Mouse (Mus musculus) limb, embryonic 15.5 days (tissue): ENCODE data around the gene Sesn2. TPM values are rescaled to one million over a fixed set of nuclear protein-coding genes. Genes with fewer than 3 reads are reported as not detected.
"Not testable (repeated sequence)": the region's sequence is repeated elsewhere in the genome, so short reads cannot be mapped to it uniquely, and the experiment has no call there.

Source experiments
- ATAC-seq: fragments of 200-750 bp; cut with Nextera tagmentation; 2 replicates; pipeline ENCODE4 v1.8.0; 2017; ENCODE audit warnings: low read depth, moderate TSS enrichment; ENCODE audit not compliant: insufficient number of reproducible peaks, low FRiP score, low TSS enrichment
- H3K27ac ChIP-seq: fragments of 300-500 bp; sonication (generic); 2 replicates; pipeline ENCODE4 v1.5.1; 2015; ENCODE audit warnings: moderate library complexity, mild to moderate bottlenecking, inconsistent platforms
- H3K27me3 ChIP-seq: fragments of 300-500 bp; sonication (generic); 2 replicates; pipeline ENCODE4 v1.6.1; 2015; ENCODE audit warnings: inconsistent platforms
- H3K36me3 ChIP-seq: fragments of 300-500 bp; sonication (generic); 2 replicates; pipeline ENCODE4 v1.6.1; 2015; ENCODE audit warnings: inconsistent platforms
- H3K4me1 ChIP-seq: fragments of 300-500 bp; sonication (generic); 2 replicates; pipeline ENCODE4 v1.6.1; 2015; ENCODE audit warnings: inconsistent platforms
- H3K4me2 ChIP-seq: fragments of 300-500 bp; sonication (generic); 2 replicates; pipeline ENCODE4 v1.6.1; 2015; ENCODE audit warnings: mild to moderate bottlenecking, inconsistent platforms
- H3K4me3 ChIP-seq: fragments of 300-500 bp; sonication (generic); 2 replicates; pipeline ENCODE4 v1.5.1; 2015; ENCODE audit warnings: mild to moderate bottlenecking, inconsistent platforms
- H3K9ac ChIP-seq: fragments of 300-500 bp; sonication (generic); 2 replicates; pipeline ENCODE4 v1.6.1; 2015; ENCODE audit warnings: inconsistent platforms
- H3K9me3 ChIP-seq: fragments of 300-500 bp; sonication (generic); 2 replicates; pipeline ENCODE4 v1.6.1; 2016; ENCODE audit warnings: inconsistent platforms
- WGBS: fragments of 180-500 bp; shearing (Covaris S2); methylation state at CpG from one replicate; pipeline ENCODE4 v1.1.7; 2015; 5-methylcytosine and 5-hydroxymethylcytosine counted together
- polyA plus RNA-seq: library from polyadenylated mRNA; unstranded; fragments of >200 nt; fragmentation: Nextera tagmentation; extraction: Ambion mirVana; gene quantifications from 2 replicates; pipeline ENCODE4 v1.2.1, GENCODE M21; 2015

Gene Sesn2
- polyA plus RNA-seq, 1 experiment from 2014 or later, result 12.8 TPM

GRCm38 (mm10) chr4:132491057-132491456 is 19.2 kb downstream of the Sesn2 start:
- no peak overlapping the region for H3K27ac ChIP-seq
- H3K4me3 ChIP-seq, result no peak overlapping the region
- 93% methylated on average over 8 of the region's 8 CpGs for WGBS
- H3K4me1 ChIP-seq, result 0 out of 2 replicates have a peak, but pooled peaks cover 3% of the 10 kb centered on the region
- peaks cover 22% of the 10 kb centered on the region for H3K36me3 ChIP-seq
- H3K9me3 ChIP-seq, result no peaks in the 10 kb centered on the region
- no peak for ATAC-seq
- no peaks in the 10 kb centered on the region for H3K27me3 ChIP-seq
- no peak overlapping the region for H3K9ac ChIP-seq
- no peak overlapping the region for H3K4me2 ChIP-seq

GRCm38 (mm10) chr4:132490273-132491010 is 19.9 kb downstream of the Sesn2 start:
- peaks cover 18% of the 10 kb centered on the region for H3K36me3 ChIP-seq
- no peak overlapping the region for H3K4me2 ChIP-seq
- 0 out of 2 replicates have a peak, but pooled peaks cover 3% of the 10 kb centered on the region for H3K4me1 ChIP-seq
- no peak overlapping the region for H3K4me3 ChIP-seq
- 93% methylated on average over 15 of the region's 15 CpGs for WGBS
- no peaks in the 10 kb centered on the region for H3K27me3 ChIP-seq
- ATAC-seq, result no peak
- no peak overlapping the region for H3K9ac ChIP-seq
- H3K9me3 ChIP-seq, result no peaks in the 10 kb centered on the region
- no peak overlapping the region for H3K27ac ChIP-seq

DNA sequence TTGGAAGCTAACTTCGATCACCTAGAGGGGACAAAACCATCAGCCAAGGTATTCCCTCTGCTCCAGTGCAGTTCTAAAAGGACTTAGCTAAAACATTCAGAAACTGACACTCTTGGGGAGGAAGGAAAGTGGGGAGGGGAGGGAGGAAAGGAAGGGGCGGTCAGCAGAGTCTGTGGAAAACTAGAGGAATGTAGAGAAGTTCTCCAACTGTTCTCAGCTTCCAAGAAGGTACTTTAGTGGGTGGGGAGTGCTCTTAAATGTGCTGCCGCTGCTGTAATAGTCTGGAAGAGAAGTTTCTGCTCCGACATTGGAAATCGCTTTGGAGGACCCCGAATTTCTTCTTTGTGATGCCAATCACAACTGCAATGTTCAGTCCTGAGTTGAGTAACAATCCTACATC is 21.3 kb downstream of the Sesn2 start:
- ATAC-seq, result no peak
- 56% methylated on average over 6 of the region's 6 CpGs for WGBS

DNA sequence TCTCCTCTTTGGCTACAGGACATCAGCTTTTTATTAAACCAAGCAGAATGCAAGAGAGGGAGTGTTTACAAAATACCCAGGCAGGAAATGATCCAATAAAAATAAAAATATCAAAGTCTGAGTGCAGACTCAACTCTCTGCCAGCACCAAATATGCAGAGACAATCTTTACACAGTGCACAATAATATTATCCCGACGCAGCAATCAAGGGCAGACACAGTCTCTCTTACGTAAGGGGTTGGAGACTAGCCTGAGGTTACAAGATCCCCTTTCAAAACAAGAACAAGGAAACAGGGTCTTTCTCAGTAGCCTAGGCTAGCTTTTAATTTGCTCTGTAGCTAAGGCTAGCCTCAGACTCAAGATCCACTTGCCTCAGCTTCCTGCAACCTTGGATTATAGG is 21.8 kb downstream of the Sesn2 start:
- no peak overlapping the region for H3K4me3 ChIP-seq
- 48% methylated on average over 3 of the region's 3 CpGs for WGBS
- H3K27ac ChIP-seq, result no peak overlapping the region
- H3K4me2 ChIP-seq, result no peak overlapping the region
- ATAC-seq, result no peak
- 0 out of 2 replicates have a peak, but pooled peaks cover 3% of the 10 kb centered on the region for H3K4me1 ChIP-seq
- no peaks in the 10 kb centered on the region for H3K9me3 ChIP-seq
- no peak overlapping the region for H3K9ac ChIP-seq
- no peaks in the 10 kb centered on the region for H3K27me3 ChIP-seq
- H3K36me3 ChIP-seq, result peaks cover 10% of the 10 kb centered on the region

More for the DNA sequence above, 21.3 kb downstream of the Sesn2 start:
- no peak overlapping the region for H3K4me2 ChIP-seq
- no peak overlapping the region for H3K27ac ChIP-seq
- no peaks in the 10 kb centered on the region for H3K9me3 ChIP-seq
- H3K4me3 ChIP-seq, result no peak overlapping the region
- peaks cover 12% of the 10 kb centered on the region for H3K36me3 ChIP-seq
- 0 out of 2 replicates have a peak, but pooled peaks cover 3% of the 10 kb centered on the region for H3K4me1 ChIP-seq
- no peak overlapping the region for H3K9ac ChIP-seq
- H3K27me3 ChIP-seq, result no peaks in the 10 kb centered on the region

DNA sequence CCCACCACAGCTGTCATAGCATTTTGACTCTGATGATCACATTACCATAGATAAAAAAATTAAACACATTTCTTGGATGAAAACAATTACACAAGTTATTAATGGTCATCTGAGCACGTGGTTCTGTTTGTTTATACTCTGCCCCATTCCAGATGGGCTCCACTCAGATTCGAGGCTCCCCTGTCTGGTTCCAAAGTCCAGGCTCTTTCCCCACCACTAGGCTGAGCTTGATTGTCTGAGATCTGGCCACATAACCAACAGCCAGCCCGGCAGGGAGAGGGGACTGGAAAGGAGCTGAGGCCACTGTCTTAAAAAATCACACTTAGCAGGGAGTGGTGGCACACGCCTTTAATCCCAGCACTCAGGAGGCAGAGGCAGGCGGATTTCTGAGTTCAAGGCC is 25.5 kb downstream of the Sesn2 start:
- no peak for ATAC-seq
- Histone ChIP-seq H3K4me1 (0 out of 2 replicates have a peak, but pooled peaks cover 3% of the 10 kb centered on the region), H3K4me2 (no peak overlapping the region), H3K27ac (no peak overlapping the region), H3K36me3 (no peaks in the 10 kb centered on the region), H3K27me3 (no peaks in the 10 kb centered on the region), H3K4me3 (no peak overlapping the region), H3K9me3 (no peaks in the 10 kb centered on the region), H3K9ac (no peak overlapping the region)
- WGBS, result 70% methylated on average over 5 of the region's 5 CpGs

- Histone ChIP-seq H3K4me2 (no peak overlapping the region), H3K4me1 (0 out of 2 replicates have a peak, but pooled peaks cover 1% of the 10 kb centered on the region), H3K27ac (no peak overlapping the region), H3K9me3 (no peaks in the 10 kb centered on the region), H3K36me3 (no peaks in the 10 kb centered on the region), H3K4me3 (no peak overlapping the region), H3K27me3 (no peaks in the 10 kb centered on the region), H3K9ac (no peak overlapping the region)
- WGBS, result 77% methylated on average over 4 of the region's 4 CpGs
- ATAC-seq, result no peak
Observed at GRCm38 (mm10) chr4:132484231-132484630, 26.1 kb downstream of the Sesn2 start.

- Histone ChIP-seq H3K9me3 (no peaks in the 10 kb centered on the region), H3K9ac (no peak overlapping the region), H3K4me1 (no peaks in the 10 kb centered on the region), H3K27me3 (no peaks in the 10 kb centered on the region), H3K4me2 (no peak overlapping the region), H3K4me3 (no peak overlapping the region), H3K27ac (no peak overlapping the region), H3K36me3 (no peaks in the 10 kb centered on the region)
- ATAC-seq, result no peak
- 77% methylated on average over 13 of the region's 13 CpGs for WGBS
Observed at GRCm38 (mm10) chr4:132482956-132483608, 27.2 kb downstream of the Sesn2 start.

DNA sequence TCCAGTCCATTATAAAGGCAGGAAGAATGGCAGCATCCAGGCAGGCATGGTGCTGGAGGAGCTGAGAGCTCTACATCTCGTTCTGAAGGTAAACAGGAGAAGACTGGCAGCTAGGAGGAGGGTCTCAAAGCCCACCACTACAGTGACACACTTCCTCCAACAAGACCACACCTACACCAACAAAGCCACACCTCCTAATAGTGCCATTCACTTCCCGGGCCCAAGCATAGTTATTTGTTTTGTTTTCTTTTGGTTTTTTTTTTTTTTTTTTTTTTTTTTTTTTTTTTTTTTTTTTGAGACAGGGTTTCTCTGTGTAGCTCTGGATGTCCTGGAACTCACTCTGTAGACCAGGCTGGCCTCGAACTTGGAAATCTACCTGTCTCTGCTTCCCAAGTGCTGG is 28.2 kb downstream of the Sesn2 start:
- H3K27ac ChIP-seq, H3K9me3 ChIP-seq, H3K9ac ChIP-seq, H3K4me2 ChIP-seq, H3K4me3 ChIP-seq, H3K27me3 ChIP-seq, H3K4me1 ChIP-seq, ATAC-seq, H3K36me3 ChIP-seq: not testable (repeated sequence)
- WGBS, result 70% methylated on average over 3 of the region's 3 CpGs

DNA sequence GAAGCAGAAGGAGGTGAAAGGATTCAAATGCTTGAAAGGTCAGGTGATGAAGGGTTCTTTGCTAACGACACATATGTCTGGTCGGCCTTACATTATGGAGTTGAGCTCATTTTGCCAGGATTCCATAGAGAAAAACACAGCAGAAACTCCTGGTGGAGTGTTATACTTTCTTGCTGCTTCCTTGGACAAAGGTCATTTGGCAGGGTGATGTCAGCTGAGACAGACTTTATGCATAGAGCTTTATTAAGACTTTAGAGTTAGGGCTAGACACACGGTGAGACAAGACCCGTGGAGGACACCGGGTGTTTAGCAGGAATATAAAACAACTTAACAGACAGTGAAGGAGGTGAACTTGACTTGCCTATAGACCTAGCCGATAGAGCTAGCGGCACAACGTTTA is 32.5 kb downstream of the Sesn2 start:
- WGBS, result 85% methylated on average over 8 of the region's 8 CpGs
- H3K9me3 ChIP-seq, result no peaks in the 10 kb centered on the region

DNA sequence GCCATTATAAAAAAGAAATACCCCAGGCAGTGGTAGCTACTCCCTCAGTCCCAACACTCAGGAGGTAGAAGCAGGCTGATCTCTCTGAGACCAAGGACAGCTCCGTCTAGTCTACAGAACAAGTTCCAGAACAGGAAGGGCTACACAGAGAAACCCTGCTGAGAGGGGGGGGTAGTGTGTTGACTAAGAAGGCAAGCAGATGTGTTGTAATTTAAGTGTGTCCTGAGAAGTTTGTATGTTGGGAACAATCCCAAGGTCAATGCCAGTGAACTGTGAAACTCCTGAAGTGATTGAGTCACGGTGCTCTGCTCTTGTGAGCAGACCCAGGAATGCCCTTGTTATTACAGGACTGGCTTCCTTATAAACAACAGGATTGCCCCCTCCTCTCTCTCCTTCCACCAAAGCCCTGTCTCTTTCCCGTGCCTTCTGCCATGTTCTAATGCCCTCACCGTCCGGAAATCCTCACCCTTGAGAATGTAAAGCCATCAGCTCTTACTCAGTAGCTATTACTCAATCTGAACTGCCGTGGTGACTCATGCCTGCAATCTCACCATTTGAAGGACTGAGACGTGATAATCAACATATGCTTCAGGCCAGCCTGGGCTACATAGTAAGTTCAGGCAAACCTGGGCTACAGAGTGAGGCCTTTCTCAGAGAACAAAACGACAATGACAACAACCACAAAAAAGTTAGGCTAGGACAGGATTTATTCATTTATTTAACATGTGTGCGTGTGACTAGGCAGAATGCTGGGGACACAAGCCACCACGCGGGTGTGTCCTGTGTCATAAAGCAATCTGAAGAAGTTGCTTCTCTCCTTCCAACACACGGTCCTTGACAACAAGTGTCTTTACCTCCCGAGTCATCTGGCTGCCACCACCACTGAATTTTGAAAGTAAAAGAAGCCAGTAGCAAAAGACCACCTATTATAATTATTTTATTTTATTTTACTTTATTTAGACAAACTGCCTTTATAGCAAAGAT is 34.1 kb downstream of the Sesn2 start:
- H3K4me3 ChIP-seq, result no peak overlapping the region
- H3K9ac ChIP-seq, result no peak overlapping the region
- H3K4me1 ChIP-seq, result no peaks in the 10 kb centered on the region
- no peak overlapping the region for H3K4me2 ChIP-seq
- H3K27ac ChIP-seq, result no peak overlapping the region
- H3K27me3 ChIP-seq, result no peaks in the 10 kb centered on the region
- no peaks in the 10 kb centered on the region for H3K9me3 ChIP-seq
- H3K36me3 ChIP-seq, result no peaks in the 10 kb centered on the region
- ATAC-seq, result no peak
- 71% methylated on average over 13 of the region's 13 CpGs for WGBS

More for the DNA sequence above, 32.5 kb downstream of the Sesn2 start:
- H3K36me3 ChIP-seq, result no peaks in the 10 kb centered on the region
- H3K27ac ChIP-seq, result no peak overlapping the region
- no peaks in the 10 kb centered on the region for H3K4me1 ChIP-seq
- no peak overlapping the region for H3K4me3 ChIP-seq
- no peak for ATAC-seq
- H3K9ac ChIP-seq, result no peak overlapping the region
- no peaks in the 10 kb centered on the region for H3K27me3 ChIP-seq
- H3K4me2 ChIP-seq, result no peak overlapping the region

GRCm38 (mm10) chr4:132474631-132475030 is 35.7 kb downstream of the Sesn2 start:
- Histone ChIP-seq H3K9me3 (no peaks in the 10 kb centered on the region), H3K4me2 (no peak overlapping the region), H3K27ac (no peak overlapping the region), H3K27me3 (no peaks in the 10 kb centered on the region), H3K4me1 (no peaks in the 10 kb centered on the region), H3K36me3 (no peaks in the 10 kb centered on the region), H3K9ac (no peak overlapping the region), H3K4me3 (no peak overlapping the region)
- WGBS, result 77% methylated on average over 4 of the region's 4 CpGs
- ATAC-seq, result no peak
